Mouse (Mus musculus): ENCODE measurements around the gene Ppp1r3d. TPM values are rescaled to one million over a fixed set of nuclear protein-coding genes. Genes with fewer than 3 reads are reported as not detected.

Gene Ppp1r3d
- total and polyA plus RNA-seq, 2 experiments from 2014 or later = 20.6 to 38.3 TPM

DNA sequence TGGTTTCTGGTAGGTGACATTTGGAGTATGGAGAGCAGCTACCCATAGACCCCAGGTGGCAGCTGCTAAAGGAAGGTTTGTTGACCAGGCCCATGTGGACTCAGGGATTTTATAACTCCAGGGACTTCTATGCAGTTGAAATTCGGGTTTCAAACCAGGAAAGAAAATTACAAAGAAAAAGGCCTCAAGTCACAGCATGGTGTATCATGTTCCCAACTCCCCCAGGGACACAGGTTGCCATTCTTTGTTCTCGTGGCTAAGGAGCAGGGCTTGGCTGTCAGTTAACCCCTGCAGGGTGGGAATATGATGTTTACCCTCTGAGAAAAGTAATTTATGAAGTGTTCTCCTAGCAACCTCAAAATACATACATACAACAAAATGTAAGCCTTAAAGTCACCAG lies 36.0 kb upstream of the Ppp1r3d start:
- no peak overlapping the region for H3K27ac ChIP-seq (ENCODE audit: low read depth)
- no peaks in the 10 kb centered on the region for H3K27me3 ChIP-seq (ENCODE audit: control insufficient read depth, insufficient read depth, low read length)
- H3K9ac ChIP-seq (replicated peaks; ENCODE audit: low read depth, low read length) = no peak overlapping the region
- H3K9me3 ChIP-seq (replicated peaks; ENCODE audit: control insufficient read depth, low read length) = no peaks in the 10 kb centered on the region
- TF ChIP-seq EP300 (IDR thresholded peaks at IDR 0.05; ENCODE audit: low read depth) (no peak), CTCF (IDR thresholded peaks at IDR 0.05; ENCODE audit: low read depth) (no peak)
- no peak for DNase-seq (ENCODE audit: low spot score)
- H3K4me2 ChIP-seq (ENCODE audit: low read depth, low read length) = no peak overlapping the region
- WGBS = 31% methylated on average over 2 of the region's 2 CpGs
- ATAC-seq (ENCODE audit: insufficient read depth, low read depth) = no peak
- no peak overlapping the region for H3K4me3 ChIP-seq (ENCODE audit: low read depth, low read length)
- no peaks in the 10 kb centered on the region for H3K36me3 ChIP-seq (replicated peaks; ENCODE audit: control insufficient read depth, insufficient read depth, low read length)
- no peaks in the 10 kb centered on the region for H3K4me1 ChIP-seq (ENCODE audit: control insufficient read depth, insufficient read depth)

DNA sequence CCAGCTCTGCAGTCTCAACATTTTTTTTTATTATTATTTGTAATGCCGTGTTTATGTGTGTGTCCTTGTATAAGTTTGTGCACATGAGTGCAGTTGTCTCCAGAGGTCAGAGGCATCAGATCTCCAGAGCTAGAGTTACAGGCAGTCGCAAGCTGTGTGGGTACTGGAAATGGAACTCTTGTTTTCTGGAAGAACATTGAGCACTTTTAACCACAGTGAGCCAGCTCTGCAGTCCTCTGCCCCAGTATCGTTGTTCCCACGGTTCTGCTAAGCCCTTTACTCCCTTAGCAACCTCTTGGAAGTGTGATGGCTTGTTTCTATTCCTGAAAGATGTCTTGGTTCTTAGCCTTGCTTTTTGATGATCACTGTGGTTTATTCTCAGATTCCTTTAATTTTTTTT lies 35.1 kb upstream of the Ppp1r3d start:
- Histone ChIP-seq H3K27me3 (ENCODE audit: control insufficient read depth, insufficient read depth, low read length) (no peaks in the 10 kb centered on the region), H3K27ac (ENCODE audit: low read depth) (no peak overlapping the region), H3K9ac (replicated peaks; ENCODE audit: low read depth, low read length) (no peak overlapping the region), H3K4me1 (ENCODE audit: control insufficient read depth, insufficient read depth) (no peaks in the 10 kb centered on the region), H3K4me2 (ENCODE audit: low read depth, low read length) (no peak overlapping the region), H3K9me3 (replicated peaks; ENCODE audit: control insufficient read depth, low read length) (no peaks in the 10 kb centered on the region), H3K36me3 (replicated peaks; ENCODE audit: control insufficient read depth, insufficient read depth, low read length) (no peaks in the 10 kb centered on the region), H3K4me3 (ENCODE audit: low read depth, low read length) (no peak overlapping the region)
- WGBS = 72% methylated on average over 4 of the region's 4 CpGs
- ATAC-seq (ENCODE audit: insufficient read depth, low read depth) (no peak), DNase-seq (ENCODE audit: low spot score) (no peak)
- TF ChIP-seq EP300 (IDR thresholded peaks at IDR 0.05; ENCODE audit: low read depth) (no peak), CTCF (IDR thresholded peaks at IDR 0.05; ENCODE audit: low read depth) (no peak)

DNA sequence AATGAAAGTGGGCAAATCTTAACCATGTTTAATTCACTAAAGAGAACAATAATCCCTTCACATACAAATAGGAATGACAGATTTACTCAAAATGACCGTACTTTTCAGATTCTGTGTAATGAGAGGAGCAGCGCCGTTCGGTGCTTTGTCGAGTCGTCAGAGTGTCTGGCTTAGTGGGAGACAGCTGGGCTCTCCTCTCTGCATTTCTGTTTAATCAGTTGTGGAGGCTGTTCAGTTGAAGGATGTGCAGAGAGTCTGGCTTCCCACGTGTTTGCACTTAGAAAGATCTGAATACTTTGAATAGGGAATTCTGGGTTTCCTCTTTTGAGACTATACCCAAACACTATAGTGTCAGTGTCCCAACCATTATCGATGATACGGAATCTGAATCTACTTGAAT lies 23.0 kb upstream of the Ppp1r3d start:
- Histone ChIP-seq H3K4me3 (ENCODE audit: low read depth, low read length) (no peak overlapping the region), H3K36me3 (replicated peaks; ENCODE audit: control insufficient read depth, insufficient read depth, low read length) (no peaks in the 10 kb centered on the region), H3K27ac (ENCODE audit: low read depth) (no peak overlapping the region), H3K27me3 (ENCODE audit: control insufficient read depth, insufficient read depth, low read length) (no peaks in the 10 kb centered on the region), H3K4me1 (ENCODE audit: control insufficient read depth, insufficient read depth) (no peaks in the 10 kb centered on the region), H3K9me3 (replicated peaks; ENCODE audit: control insufficient read depth, low read length) (no peaks in the 10 kb centered on the region), H3K4me2 (ENCODE audit: low read depth, low read length) (no peak overlapping the region), H3K9ac (replicated peaks; ENCODE audit: low read depth, low read length) (no peak overlapping the region)
- ATAC-seq (ENCODE audit: insufficient read depth, low read depth) (no peak), DNase-seq (ENCODE audit: low spot score) (no peak)
- no peak for TF ChIP-seq CTCF (IDR thresholded peaks at IDR 0.05; ENCODE audit: low read depth)
- no peak for TF ChIP-seq EP300 (IDR thresholded peaks at IDR 0.05; ENCODE audit: low read depth)
- 53% methylated on average over 9 of the region's 9 CpGs for WGBS

DNA sequence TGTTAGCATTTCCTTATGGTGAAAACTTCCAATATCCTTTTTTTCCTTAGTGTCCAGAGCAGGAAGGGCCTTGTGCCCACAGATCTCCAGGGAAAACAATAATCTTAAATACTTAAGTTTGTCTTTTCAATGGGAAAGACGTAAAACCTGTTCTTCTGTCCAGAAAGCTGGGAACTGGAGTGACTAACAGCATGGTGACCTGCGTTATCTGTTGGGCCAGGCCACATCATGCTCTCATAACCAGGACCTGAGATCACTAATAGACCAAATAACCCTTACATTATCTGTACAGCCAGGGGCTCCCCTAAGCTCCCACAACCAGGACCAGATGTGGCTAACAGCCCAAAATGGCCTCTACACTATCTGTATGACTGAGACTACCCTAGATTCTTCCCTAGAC lies 19.6 kb upstream of the Ppp1r3d start:
- Histone ChIP-seq H3K4me3 (ENCODE audit: low read depth, low read length) (no peak overlapping the region), H3K4me1 (ENCODE audit: control insufficient read depth, insufficient read depth) (no peaks in the 10 kb centered on the region), H3K9me3 (replicated peaks; ENCODE audit: control insufficient read depth, low read length) (no peaks in the 10 kb centered on the region), H3K9ac (replicated peaks; ENCODE audit: low read depth, low read length) (no peak overlapping the region), H3K4me2 (ENCODE audit: low read depth, low read length) (no peak overlapping the region), H3K27ac (ENCODE audit: low read depth) (no peak overlapping the region), H3K36me3 (replicated peaks; ENCODE audit: control insufficient read depth, insufficient read depth, low read length) (no peaks in the 10 kb centered on the region), H3K27me3 (ENCODE audit: control insufficient read depth, insufficient read depth, low read length) (no peaks in the 10 kb centered on the region)
- TF ChIP-seq EP300 (IDR thresholded peaks at IDR 0.05; ENCODE audit: low read depth) (no peak), CTCF (IDR thresholded peaks at IDR 0.05; ENCODE audit: low read depth) (no peak)
- DNase-seq (ENCODE audit: low spot score) (no peak), ATAC-seq (ENCODE audit: insufficient read depth, low read depth) (no peak)
- WGBS = 60% methylated on average over 2 of the region's 2 CpGs

DNA sequence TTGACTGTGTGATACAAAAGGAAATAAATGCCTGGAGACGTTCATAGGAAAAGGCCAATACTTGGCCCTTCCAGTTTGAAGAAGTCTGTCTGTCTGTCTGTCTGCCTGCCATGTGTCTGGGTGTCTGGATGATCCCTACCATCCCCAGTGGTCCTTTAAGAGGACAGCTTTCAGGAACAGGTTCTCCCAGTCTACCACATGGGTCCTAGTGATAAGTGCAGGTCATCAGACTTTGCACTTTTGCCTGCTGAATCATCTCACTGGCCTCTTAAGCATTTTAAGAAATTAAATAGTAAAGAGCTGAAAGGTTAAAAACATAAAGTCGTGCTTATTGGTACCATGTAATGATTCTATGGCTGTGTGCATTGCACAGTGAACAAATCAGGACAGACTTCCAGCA lies 19.2 kb upstream of the Ppp1r3d start:
- no peak for ATAC-seq (ENCODE audit: insufficient read depth, low read depth)
- TF ChIP-seq EP300 (IDR thresholded peaks at IDR 0.05; ENCODE audit: low read depth) = no peak
- no peak for TF ChIP-seq CTCF (IDR thresholded peaks at IDR 0.05; ENCODE audit: low read depth)
- 66% methylated on average over 2 of the region's 2 CpGs for whole genome bisulfite sequencing

DNA sequence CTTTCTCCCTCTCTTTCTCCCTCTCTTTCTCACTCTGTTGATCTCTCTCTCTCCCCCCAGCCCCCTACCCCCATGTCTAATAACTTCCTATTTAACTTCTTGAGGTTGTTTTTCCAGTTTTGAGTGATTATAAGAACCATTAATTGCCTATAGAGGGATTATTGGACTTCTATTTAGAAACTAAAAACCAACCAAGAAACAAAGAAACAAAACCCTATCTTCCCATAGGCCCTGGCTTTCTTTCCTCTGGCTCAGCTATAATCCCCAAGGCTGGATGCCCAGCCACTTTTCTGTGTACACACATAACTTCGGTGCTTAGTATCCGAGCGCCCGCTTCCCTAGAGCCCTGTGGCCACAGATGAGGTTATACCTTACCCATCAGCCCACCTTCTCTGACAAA lies 16.0 kb upstream of the Ppp1r3d start, which contains the start of gene Cdh26:
Gene Cdh26 (plus strand): TSS at position 301 of the 400 bp plus-strand sequence.
- no peak within 1 kb of the TSS for H3K27ac ChIP-seq (ENCODE audit: low read depth)
- no peak for ATAC-seq (ENCODE audit: insufficient read depth, low read depth)
- no peak within 1 kb of the TSS for H3K4me3 ChIP-seq (ENCODE audit: low read depth, low read length)
- H3K27me3 ChIP-seq (ENCODE audit: control insufficient read depth, insufficient read depth, low read length) = no peaks in the 10 kb centered on the region
- no peak within 1 kb of the TSS for H3K9ac ChIP-seq (replicated peaks; ENCODE audit: low read depth, low read length)
- H3K36me3 ChIP-seq (replicated peaks; ENCODE audit: control insufficient read depth, insufficient read depth, low read length) = no peaks in the 10 kb centered on the region
- TF ChIP-seq EP300 (IDR thresholded peaks at IDR 0.05; ENCODE audit: low read depth) = no peak
- no peak for TF ChIP-seq CTCF (IDR thresholded peaks at IDR 0.05; ENCODE audit: low read depth)
- no peaks in the 10 kb centered on the region for H3K4me1 ChIP-seq (ENCODE audit: control insufficient read depth, insufficient read depth)
- DNase-seq (ENCODE audit: low spot score) = no peak
- H3K4me2 ChIP-seq (ENCODE audit: low read depth, low read length) = no peak within 1 kb of the TSS
- WGBS = 90% methylated on average over 4 of the region's 4 CpGs
- H3K9me3 ChIP-seq (replicated peaks; ENCODE audit: control insufficient read depth, low read length) = no peaks in the 10 kb centered on the region

More for the DNA sequence above, 19.2 kb upstream of the Ppp1r3d start:
- H3K27me3 ChIP-seq (ENCODE audit: control insufficient read depth, insufficient read depth, low read length) = no peaks in the 10 kb centered on the region
- H3K9ac ChIP-seq (replicated peaks; ENCODE audit: low read depth, low read length) = no peak overlapping the region
- no peak overlapping the region for H3K4me3 ChIP-seq (ENCODE audit: low read depth, low read length)
- no peaks in the 10 kb centered on the region for H3K9me3 ChIP-seq (replicated peaks; ENCODE audit: control insufficient read depth, low read length)
- no peaks in the 10 kb centered on the region for H3K4me1 ChIP-seq (ENCODE audit: control insufficient read depth, insufficient read depth)
- no peak overlapping the region for H3K4me2 ChIP-seq (ENCODE audit: low read depth, low read length)
- no peak for DNase-seq (ENCODE audit: low spot score)
- H3K36me3 ChIP-seq (replicated peaks; ENCODE audit: control insufficient read depth, insufficient read depth, low read length) = no peaks in the 10 kb centered on the region
- no peak overlapping the region for H3K27ac ChIP-seq (ENCODE audit: low read depth)
